Mouse (Mus musculus) limb, embryonic 14.5 days (tissue): Measurements from ENCODE around the gene Tbc1d24. TPM values are rescaled to one million over a fixed set of nuclear protein-coding genes. Genes with fewer than 3 reads are reported as not detected.

ENCODE experiments used
- ATAC-seq: fragments of 200-750 bp; cut with Nextera tagmentation; 2 replicates; pipeline ENCODE4 v1.8.0; 2017; ENCODE audit warnings: low read depth, moderate number of reproducible peaks, moderate TSS enrichment; ENCODE audit not compliant: low FRiP score
- DNase-seq: peaks from one replicate; pipeline ENCODE4 v3.0.0-alpha.2; 2015; ENCODE audit warnings: low spot score
- H3K27ac ChIP-seq: fragments of 300-500 bp; sonication (generic); replicated peaks from 2 replicates; pipeline ENCODE4 v1.5.1; 2014; ENCODE audit warnings: low read depth, mild to moderate bottlenecking, low read length, moderate library complexity, mixed read lengths
- H3K27me3 ChIP-seq: fragments of 300-500 bp; sonication (generic); 2 replicates; pipeline ENCODE4 v1.6.1; 2014; ENCODE audit warnings: low read length, mixed read lengths; ENCODE audit not compliant: control insufficient read depth, insufficient read depth
- H3K36me3 ChIP-seq: fragments of 300-500 bp; sonication (generic); 2 replicates; pipeline ENCODE4 v1.6.1; 2014; ENCODE audit warnings: mild to moderate bottlenecking, low read length, moderate library complexity, mixed read lengths; ENCODE audit not compliant: control insufficient read depth, insufficient read depth
- H3K4me1 ChIP-seq: fragments of 300-500 bp; sonication (generic); 2 replicates; pipeline ENCODE4 v1.6.1; 2014; ENCODE audit warnings: antibody characterized with exemption, low read length, mixed read lengths; ENCODE audit not compliant: control insufficient read depth, insufficient read depth
- H3K4me2 ChIP-seq: fragments of 300-500 bp; sonication (generic); replicated peaks from 2 replicates; pipeline ENCODE4 v1.6.1; 2014; ENCODE audit warnings: low read depth, mild to moderate bottlenecking, low read length, moderate library complexity; ENCODE audit not compliant: severe bottlenecking
- H3K4me3 ChIP-seq: fragments of 300-500 bp; sonication (generic); replicated peaks from 2 replicates; pipeline ENCODE4 v1.5.1; 2014; ENCODE audit warnings: low read length
- H3K9ac ChIP-seq: fragments of 300-500 bp; sonication (generic); 2 replicates; pipeline ENCODE4 v1.6.1; 2014; ENCODE audit warnings: mild to moderate bottlenecking, low read depth, low read length, moderate library complexity; ENCODE audit not compliant: severe bottlenecking
- H3K9me3 ChIP-seq: fragments of 300-500 bp; sonication (generic); 2 replicates; pipeline ENCODE4 v1.6.1; 2016; ENCODE audit warnings: low read length; ENCODE audit not compliant: control insufficient read depth
- POLR2A ChIP-seq: fragments of 200-500 bp; IDR thresholded peaks from 2 replicates; pipeline ENCODE4 v1.8.0; 2012; ENCODE audit warnings: inconsistent platforms, mild to moderate bottlenecking, moderate library complexity, borderline replicate concordance; ENCODE audit not compliant: insufficient read depth, insufficient read length; ENCODE audit errors: extremely low read depth
- WGBS: fragments of 180-500 bp; shearing (Covaris S2); extraction: QIAGEN DNeasy Blood & Tissue Kit; methylation state at CpG from one replicate; pipeline ENCODE4 v1.1.7; 2014; 5-methylcytosine and 5-hydroxymethylcytosine counted together
- polyA plus RNA-seq, 2 experiments: library from polyadenylated mRNA; depleted of rRNA in 1 of 2; stranded (reverse) in 1 of 2; unstranded in 1 of 2; fragments of >200 nt; fragmentation: Nextera tagmentation in 1 of 2; extraction: Ambion mirVana in 1 of 2; gene quantifications; 2 replicates each; pipeline versions ENCODE4 v1.2.1 to v1.2.3; 2012 to 2014

Tbc1d24 gene
- polyA plus RNA-seq, 2 experiments: 6.3 to 31.9 TPM

- Histone ChIP-seq H3K27me3 (no peaks in the 10 kb centered on the region), H3K9me3 (no peaks in the 10 kb centered on the region), H3K27ac (no peak within 1 kb of the TSS), H3K4me2 (peak within 1 kb of the TSS; percentile 61), H3K9ac (peak within 1 kb of the TSS; percentile 51; the same call in 1 of the 2 replicates), H3K4me1 (peaks cover 5% of the 10 kb centered on the region; the same call in 1 of the 2 replicates), H3K4me3 (peak within 1 kb of the TSS; percentile 34), H3K36me3 (peaks cover 6% of the 10 kb centered on the region)
- DNase-seq: no peak
- ATAC-seq: no peak
- no peak for TF ChIP-seq POLR2A
- WGBS: 71% methylated on average over 2 of the region's 2 CpGs
These were observed 54.5 kb downstream of the Tbc1d24 start, which contains the start of gene Pdpk1 for GRCm38 (mm10) chr17:24150824-24151223. Gene Pdpk1, minus strand, starts transcription at chr17:24150924.

GRCm38 (mm10) chr17:24149421-24149820, 55.9 kb downstream of the Tbc1d24 start:
- 90% methylated on average over 7 of the region's 7 CpGs for WGBS
- H3K9ac ChIP-seq: no peak overlapping the region
- DNase-seq: no peak
- H3K27ac ChIP-seq: no peak overlapping the region
- no peak for TF ChIP-seq POLR2A
- H3K4me1 ChIP-seq: peaks cover 5% of the 10 kb centered on the region; the same call in 1 of the 2 replicates
- H3K4me3 ChIP-seq: no peak overlapping the region
- no peaks in the 10 kb centered on the region for H3K9me3 ChIP-seq
- ATAC-seq: no peak
- no peaks in the 10 kb centered on the region for H3K27me3 ChIP-seq
- H3K36me3 ChIP-seq: no peaks in the 10 kb centered on the region
- H3K4me2 ChIP-seq: no peak overlapping the region

- Histone ChIP-seq H3K27me3 (no peaks in the 10 kb centered on the region), H3K27ac (no peak overlapping the region), H3K4me3 (no peak overlapping the region), H3K9ac (no peak overlapping the region), H3K9me3 (no peaks in the 10 kb centered on the region), H3K36me3 (no peaks in the 10 kb centered on the region), H3K4me2 (no peak overlapping the region), H3K4me1 (peaks cover 8% of the 10 kb centered on the region)
- 30% methylated on average over 2 of the region's 2 CpGs for WGBS
- no peak for ATAC-seq
- no peak for TF ChIP-seq POLR2A
- no peak for DNase-seq
These were observed 62.5 kb downstream of the Tbc1d24 start for GRCm38 (mm10) chr17:24142897-24143296.

GRCm38 (mm10) chr17:24141425-24141920, 63.9 kb downstream of the Tbc1d24 start:
- Histone ChIP-seq H3K36me3 (no peaks in the 10 kb centered on the region), H3K9ac (peak overlapping the region; percentile 90), H3K4me2 (peak overlapping the region; percentile 79), H3K4me1 (peaks cover 8% of the 10 kb centered on the region), H3K4me3 (peak overlapping the region; percentile 93), H3K27me3 (no peaks in the 10 kb centered on the region), H3K27ac (peak overlapping the region; percentile 79), H3K9me3 (no peaks in the 10 kb centered on the region)
- TF ChIP-seq POLR2A: 0 out of 2 replicates have a peak, but pooled peaks have one; percentile 36
- ATAC-seq (peak; percentile 97), DNase-seq (peak; percentile 96)
- under 1% methylated on average over 48 of the region's 57 CpGs for WGBS

- peak overlapping the region; percentile 93 for H3K4me3 ChIP-seq
- 1% methylated on average over 26 of the region's 43 CpGs for WGBS
- H3K36me3 ChIP-seq: no peaks in the 10 kb centered on the region
- peaks cover 8% of the 10 kb centered on the region for H3K4me1 ChIP-seq
- peak overlapping the region; percentile 79 for H3K4me2 ChIP-seq
- ATAC-seq: peak; percentile 39
- DNase-seq: no peak
- TF ChIP-seq POLR2A: no peak
- H3K9me3 ChIP-seq: no peaks in the 10 kb centered on the region
- no peaks in the 10 kb centered on the region for H3K27me3 ChIP-seq
- H3K9ac ChIP-seq: peak overlapping the region; percentile 90
- peak overlapping the region; percentile 79 for H3K27ac ChIP-seq
These were observed 64.4 kb downstream of the Tbc1d24 start for GRCm38 (mm10) chr17:24140845-24141424.
